Mouse (Mus musculus) naive thymus-derived CD4-positive, alpha-beta T cell, adult 5 months (primary cell): ENCODE data around the gene Pdzd8. TPM values are rescaled to one million over a fixed set of nuclear protein-coding genes. Genes with fewer than 3 reads are reported as not detected.

Experiments
- polyA plus RNA-seq: library from polyadenylated mRNA; unstranded; fragments of 100-300 nt; shearing (Covaris generic); gene quantifications from one replicate; pipeline ENCODE4 v1.2.1, GENCODE M21; 2017

The Pdzd8 gene
- 33.2 TPM for polyA plus RNA-seq

GRCm38 (mm10) chr19:59345658-59346283, at the start of gene Pdzd8:
TSS of gene Pdzd8 (minus strand) at chr19:59345780.

GRCm38 (mm10) chr19:59321990-59322389, 23.6 kb downstream of the Pdzd8 start, which contains the start of gene Rps12-ps3:
TSS of gene Rps12-ps3 (plus strand) at chr19:59322290.

GRCm38 (mm10) chr19:59260718-59261442, 84.7 kb downstream of the Pdzd8 start, which contains the start of gene Slc18a2:
TSS of gene Slc18a2 (plus strand) at chr19:59260896.

Other genes with a start within 250 kb of the Pdzd8 start
- gene Vax1, start 175.7 kb downstream of the Pdzd8 start, polyA plus RNA-seq, result not detected
- gene Kcnk18, start 126.6 kb downstream of the Pdzd8 start, polyA plus RNA-seq, result not detected
- 4.0 TPM for gene Slc18a2, start 84.9 kb downstream of the Pdzd8 start, polyA plus RNA-seq
- 138 TPM for gene Rps12-ps3, start 23.5 kb downstream of the Pdzd8 start, polyA plus RNA-seq
- gene Emx2, start 112.6 kb upstream of the Pdzd8 start, polyA plus RNA-seq, result not detected